Mouse (Mus musculus) B cell, adult 62 days (primary cell): ENCODE measurements around the gene Gif. TPM values are rescaled to one million over a fixed set of nuclear protein-coding genes. Genes with fewer than 3 reads are reported as not detected.

Experiments used
- total RNA-seq: library from RNA; stranded (reverse); gene quantifications from 4 replicates; pipeline ENCODE4 v1.2.4, GENCODE M21; 2023

Gif gene
- total RNA-seq = not detected in 4 replicates

DNA sequence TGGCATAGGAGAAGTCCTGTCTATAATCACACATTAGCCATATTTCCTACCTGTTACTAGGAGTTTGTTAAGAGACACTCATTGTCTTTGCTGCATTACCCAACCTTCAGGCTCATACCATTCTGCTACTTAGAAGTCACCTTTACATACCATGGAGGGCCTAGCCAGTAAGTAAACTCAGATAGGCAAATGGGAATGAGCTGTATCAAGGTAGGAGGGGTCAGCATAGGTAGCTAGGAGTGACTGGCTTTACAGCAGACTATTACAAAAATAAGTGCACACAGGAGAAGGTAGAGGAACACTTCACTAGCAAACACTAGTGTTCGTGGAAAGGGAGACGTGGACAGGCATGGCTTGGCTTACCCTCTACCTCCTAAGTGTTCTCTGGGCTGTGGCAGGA, at the start of gene Gif:
Gene Gif (plus strand): TSS at position 257 of the 400 bp plus-strand sequence.

DNA sequence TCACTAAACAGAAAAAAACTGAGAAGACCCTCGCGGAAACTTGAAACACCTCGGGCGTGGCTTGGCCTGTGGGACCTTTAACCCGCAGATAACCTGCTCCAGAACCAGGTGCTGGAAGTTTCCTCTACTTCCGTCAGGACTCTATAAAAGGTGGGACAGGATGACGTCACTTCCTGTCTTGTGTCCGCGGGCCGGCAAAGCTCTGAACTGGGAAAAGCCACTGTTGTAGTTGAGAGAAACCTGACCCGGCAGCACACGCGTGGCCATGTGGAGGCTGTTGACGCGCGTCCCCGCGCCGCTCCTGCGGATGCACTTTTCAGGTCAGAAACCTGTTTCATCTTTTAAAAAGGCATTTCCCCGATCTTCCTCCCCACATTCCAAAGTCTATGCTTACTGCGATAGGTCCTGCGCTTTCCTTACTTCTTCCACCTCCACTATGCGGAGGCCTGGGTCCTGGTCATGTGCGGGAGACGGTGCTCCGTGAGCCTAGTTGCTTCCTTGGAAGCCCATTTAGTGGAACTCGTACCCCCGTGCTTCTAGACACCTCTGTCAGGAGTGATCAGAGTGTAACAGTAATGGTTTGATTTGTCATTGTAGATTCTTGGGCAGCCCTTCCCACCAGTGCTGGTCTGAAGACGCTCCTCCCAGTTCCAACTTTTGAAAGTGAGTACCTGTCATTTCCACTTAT, 23.0 kb downstream of the Gif start, which contains the start of gene Mrpl16:
Gene Mrpl16 (plus strand): TSS at position 187 of the 688 bp plus-strand sequence.

Other genes with a start within 250 kb of the Gif start
- 70.8 to 89.5 TPM (median 81.5 TPM) in 4 replicates for gene Ms4a6b, start 231.0 kb upstream of the Gif start, total RNA-seq
- 0.51 TPM in 1 of 4 replicates, not detected in the others for gene Ms4a4d, start 210.8 kb upstream of the Gif start, total RNA-seq
- gene Ms4a6d, start 142.7 kb upstream of the Gif start, total RNA-seq = 2.6 to 3.6 TPM (median 3.3 TPM) in 4 replicates
- not detected in 4 replicates for gene Ms4a2, start 123.8 kb upstream of the Gif start, total RNA-seq
- gene Ms4a3, start 106.7 kb upstream of the Gif start, total RNA-seq = not detected in 4 replicates
- gene Oosp2, start 87.0 kb upstream of the Gif start, total RNA-seq = not detected in 4 replicates
- gene Oosp1, start 56.4 kb upstream of the Gif start, total RNA-seq = 1.4 to 3.7 TPM (median 1.9 TPM) in 4 replicates
- gene Oosp3, start 50.5 kb upstream of the Gif start, total RNA-seq = not detected in 4 replicates
- gene Mrpl16, start 22.8 kb downstream of the Gif start, total RNA-seq = 28.4 to 34.4 TPM (median 30.1 TPM) in 4 replicates
- gene Stx3, start 71.8 kb downstream of the Gif start, total RNA-seq = 0.39 to 1.0 TPM (median 0.71 TPM) in 4 replicates
- gene Olfr1417, start 91.7 kb downstream of the Gif start, total RNA-seq = not detected in 4 replicates
- gene Olfr1418, start 113.5 kb downstream of the Gif start, total RNA-seq = not detected in 4 replicates
- not detected in 4 replicates for gene Olfr1419, start 127.6 kb downstream of the Gif start, total RNA-seq
- gene Olfr1420, start 139.0 kb downstream of the Gif start, total RNA-seq = not detected in 4 replicates
- gene Patl1, start 164.8 kb downstream of the Gif start, total RNA-seq = 68.1 to 75.5 TPM (median 72.5 TPM) in 4 replicates
- gene Osbp, start 218.4 kb downstream of the Gif start, total RNA-seq = 50.1 to 51.8 TPM (median 50.9 TPM) in 4 replicates